Mouse (Mus musculus) ovary, postnatal 10 days (tissue): Measurements from ENCODE around the gene Dhh.

Source experiments
- DNase-seq: peaks from one replicate; pipeline ENCODE4 v3.0.0; 2022; ENCODE audit warnings: low spot score

Dhh gene

DNA sequence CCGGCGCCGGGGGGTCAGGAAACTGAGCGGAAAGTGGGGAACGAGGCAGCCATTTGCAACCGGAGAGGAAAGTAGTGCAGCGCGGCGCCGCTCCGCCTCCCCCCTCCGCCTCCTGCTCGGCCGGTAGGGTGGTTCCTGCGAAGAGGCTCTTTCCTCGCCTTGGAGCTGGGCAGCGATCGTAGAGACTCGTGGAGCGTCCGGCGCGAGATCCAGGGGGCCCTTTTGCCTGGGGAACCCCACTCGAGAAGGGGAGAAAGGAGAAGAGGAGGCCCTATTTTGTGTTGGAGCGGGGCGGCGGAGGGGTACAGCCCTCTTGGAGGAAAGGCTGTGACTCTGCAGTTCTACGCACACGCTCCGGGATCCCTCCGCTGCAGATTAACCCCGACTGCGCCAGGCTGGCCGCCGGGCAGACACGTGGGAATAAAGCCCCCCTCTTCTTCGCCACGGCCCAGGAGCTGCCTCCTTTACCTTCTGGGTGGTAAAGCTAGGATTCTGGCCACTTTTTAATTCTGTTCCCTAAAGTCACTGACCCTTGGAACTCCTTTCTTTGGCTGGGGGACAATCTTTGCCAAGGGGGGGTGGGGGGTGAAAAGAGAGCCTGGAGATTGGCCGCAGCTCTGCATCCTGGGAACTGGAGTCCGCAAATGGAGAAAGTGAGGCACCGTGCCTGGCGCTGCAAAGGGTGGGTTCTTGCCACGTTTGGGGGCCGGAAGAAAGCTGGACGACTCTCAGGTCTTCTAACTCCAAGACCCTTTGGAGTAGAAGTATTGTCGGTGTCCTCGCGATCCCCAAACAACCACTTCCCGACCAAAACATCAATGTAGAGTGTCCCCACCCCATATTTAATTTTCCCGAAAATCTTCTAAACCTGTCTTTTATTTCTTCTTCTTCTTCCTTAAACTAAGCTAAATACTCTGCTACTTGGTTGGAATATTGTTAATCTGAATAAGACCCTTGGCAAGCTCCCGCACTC is 26.1 kb downstream of the Dhh start:
- peak; percentile 92 for DNase-seq

DNA sequence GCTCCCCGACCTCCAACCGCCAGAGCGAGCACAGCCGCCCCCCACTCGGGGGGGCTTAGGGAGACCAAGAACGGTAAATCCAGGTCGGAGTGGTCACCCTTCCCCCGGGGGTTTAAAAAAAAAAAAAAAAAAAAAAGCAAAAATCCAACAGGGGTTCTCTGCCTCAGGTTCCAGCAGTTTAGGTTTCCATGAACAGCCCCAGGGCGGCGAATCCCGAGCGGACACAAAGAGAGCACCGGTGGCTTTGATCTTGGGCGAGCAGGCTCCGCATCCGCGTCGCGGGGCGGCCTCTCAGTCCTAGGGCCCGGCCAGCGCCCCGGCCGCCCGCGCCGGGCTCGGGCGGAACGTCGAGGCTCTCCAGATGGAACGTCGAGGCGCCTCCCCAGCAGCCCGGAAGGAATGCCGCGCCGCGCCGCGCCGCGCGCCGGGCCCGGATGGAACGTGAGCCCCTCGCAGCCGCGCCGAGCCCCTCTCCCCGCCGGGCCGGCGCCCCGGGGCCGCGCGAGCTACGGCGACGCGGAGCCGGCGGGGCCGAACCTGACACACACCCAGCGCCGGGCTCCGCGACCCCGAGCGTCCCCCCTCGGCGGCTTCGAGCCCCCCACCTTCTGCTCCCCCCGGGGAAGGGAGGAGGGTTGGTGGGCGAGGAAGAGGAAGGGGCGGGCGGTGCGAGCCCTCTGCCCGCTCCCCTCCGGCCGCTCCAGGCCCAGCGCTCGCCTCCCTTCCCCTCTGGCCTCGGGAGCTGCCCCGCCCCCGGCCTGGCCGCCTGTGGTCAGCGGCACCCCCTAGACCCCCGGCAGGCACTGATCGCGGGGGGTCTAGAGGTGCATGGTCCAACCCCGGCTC is 27.0 kb downstream of the Dhh start, which contains the start of gene Kmt2d:
Kmt2d (minus strand) TSS at position 135 of the 846 bp plus-strand sequence.
- DNase-seq: no peak

DNA sequence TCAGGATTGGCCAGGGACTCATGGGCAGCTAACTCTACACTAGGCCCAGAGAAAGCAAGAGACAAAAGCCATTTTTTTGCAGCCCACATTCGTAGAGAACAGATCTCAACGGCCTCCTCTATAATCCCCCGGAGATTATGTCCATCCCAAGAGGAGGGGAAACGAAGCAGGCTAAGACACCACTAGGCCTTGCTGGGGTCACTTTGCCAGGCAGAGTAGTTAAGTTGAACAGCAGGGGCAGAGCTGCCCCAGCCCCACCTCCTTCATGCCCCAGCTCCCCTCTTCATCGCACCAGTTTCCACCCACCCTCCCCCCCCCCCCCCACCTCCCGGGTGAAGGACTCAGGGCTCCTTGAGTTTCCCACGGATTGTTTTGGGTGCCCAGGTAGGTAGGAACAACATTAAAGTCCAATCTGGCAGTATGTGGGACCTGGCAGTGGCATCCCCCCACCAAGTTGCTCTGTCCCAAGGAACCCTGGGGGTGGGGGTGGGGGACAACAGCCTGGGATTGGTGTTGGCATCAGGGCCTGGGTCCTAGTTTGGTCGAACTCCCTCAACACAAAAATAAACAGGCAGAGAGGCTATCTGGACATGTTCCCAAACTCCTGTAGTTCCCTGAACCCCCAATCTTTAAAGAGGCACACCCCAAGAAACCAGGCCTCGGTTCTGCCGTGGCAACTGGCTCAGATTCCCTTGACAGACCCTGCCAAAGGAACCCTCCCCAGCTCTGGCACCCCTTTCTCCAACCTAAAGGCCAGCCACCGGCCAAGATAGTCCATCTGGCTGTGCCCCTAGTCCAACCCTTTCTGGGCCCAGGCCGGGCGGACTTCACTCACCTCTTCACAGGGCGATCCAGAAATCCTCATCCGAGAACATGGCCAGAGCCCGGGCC is 27.9 kb downstream of the Dhh start:
- no peak for DNase-seq

DNA sequence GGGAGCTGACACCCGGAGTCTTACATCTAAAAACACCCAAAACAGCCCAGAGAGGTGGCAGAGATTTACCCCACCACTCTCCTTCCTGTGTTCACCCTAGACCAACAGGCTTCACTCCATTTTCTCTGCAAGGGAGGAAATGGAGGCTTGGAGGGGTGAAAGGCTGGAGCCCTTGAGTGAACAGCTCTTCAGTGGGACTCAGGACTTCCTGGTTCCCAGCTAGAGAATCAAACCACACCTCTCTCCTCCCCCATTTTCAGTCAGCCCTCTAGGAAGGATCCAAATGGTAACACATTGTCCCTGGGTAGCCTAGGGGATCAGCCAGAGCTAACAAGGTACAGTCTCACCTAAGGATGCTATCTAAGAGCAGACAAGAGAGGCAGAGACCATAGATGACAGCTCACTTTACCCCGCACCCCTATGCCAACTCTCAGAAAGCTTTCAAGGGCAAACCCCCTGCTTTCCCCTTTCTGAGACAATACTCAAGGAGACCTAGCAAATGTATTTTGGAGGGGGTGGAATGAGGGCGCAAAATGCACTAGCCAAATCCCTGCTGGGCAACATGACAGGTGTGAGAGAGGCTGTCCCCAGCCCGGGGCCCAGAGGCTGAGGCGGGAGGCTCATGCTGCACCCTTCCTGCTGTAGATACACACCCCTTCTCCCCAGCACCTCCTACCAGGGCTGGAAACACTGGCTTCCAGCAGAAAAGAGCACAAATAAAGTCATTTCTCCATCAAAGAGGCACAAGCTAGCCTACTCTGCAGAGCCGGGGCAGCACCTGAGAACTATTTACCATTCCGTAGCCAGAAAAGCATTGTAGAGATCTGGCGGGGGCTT is 28.8 kb downstream of the Dhh start:
- no peak for DNase-seq

DNA sequence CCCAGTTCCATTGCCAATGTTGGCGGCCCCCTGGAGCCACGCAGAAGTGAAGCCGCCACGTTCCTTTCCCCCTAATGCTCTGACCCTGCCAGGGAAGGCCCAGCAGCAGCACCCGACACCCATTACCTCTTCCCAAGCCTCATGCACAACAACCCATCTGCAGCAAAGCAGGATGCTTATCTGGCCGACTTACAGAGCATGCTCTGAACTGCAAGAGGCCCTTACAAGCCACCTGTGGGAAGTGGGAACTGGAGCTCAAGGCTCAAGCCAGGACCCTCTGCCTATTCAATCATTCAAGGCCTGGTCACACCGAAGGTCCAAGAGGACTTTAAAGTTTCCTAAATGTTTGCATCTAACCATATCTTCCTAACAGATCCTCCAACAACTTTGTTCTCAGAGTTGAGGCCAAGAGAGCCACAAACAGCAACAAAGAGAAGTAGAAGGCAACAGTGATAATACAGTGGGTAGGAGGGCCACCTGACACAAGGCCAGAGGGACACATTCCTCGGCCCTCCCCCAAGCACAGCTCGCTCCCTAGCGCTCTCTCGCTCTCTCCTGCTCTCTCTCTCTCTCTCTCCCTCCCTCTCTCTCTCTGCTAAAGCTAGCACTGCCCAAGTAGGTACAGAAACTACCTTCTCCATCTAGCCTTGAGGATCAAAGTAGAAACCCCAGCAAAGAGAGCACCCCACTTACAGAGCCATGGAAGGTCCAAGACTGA is 29.8 kb downstream of the Dhh start:
- DNase-seq: no peak

DNA sequence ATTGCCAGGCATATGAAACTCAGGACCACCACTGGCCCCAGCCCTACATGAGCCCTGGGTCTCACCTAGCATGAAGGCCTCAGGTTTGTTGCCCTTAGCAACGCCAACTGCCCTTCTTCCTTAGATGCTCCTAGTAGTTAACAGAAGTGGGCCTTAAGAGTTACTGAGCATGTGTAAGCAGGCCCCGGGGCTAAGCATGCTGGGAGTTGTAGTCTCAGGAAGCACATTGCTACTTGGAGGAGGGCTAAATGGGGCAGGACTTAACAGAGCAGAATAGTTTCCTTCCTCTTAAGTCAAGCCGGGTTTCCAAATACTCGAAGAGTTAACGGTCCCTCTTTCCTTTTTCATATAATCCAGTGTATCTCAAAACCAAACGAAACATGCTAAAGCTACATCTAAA is 31.0 kb downstream of the Dhh start:
- no peak for DNase-seq

DNA sequence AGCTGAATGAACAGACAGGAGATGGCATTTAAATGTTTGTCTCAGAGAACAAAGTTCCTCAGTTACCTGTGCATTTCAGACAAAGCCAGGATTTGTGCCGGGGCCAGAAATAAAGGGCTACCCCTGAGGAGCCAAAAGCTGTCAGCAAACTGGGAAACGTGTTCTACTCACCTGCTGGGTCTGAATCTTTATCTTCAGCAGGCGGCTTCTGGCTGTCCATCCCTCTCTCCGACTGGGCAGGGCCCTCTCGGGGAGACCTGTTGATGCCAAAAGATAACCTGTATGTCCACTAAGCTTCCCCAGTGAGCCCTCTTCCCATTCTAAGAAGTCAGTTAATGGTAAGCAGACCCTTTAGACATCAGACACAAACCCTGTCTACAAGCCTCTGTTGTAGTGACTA is 31.8 kb downstream of the Dhh start:
- DNase-seq: no peak

DNA sequence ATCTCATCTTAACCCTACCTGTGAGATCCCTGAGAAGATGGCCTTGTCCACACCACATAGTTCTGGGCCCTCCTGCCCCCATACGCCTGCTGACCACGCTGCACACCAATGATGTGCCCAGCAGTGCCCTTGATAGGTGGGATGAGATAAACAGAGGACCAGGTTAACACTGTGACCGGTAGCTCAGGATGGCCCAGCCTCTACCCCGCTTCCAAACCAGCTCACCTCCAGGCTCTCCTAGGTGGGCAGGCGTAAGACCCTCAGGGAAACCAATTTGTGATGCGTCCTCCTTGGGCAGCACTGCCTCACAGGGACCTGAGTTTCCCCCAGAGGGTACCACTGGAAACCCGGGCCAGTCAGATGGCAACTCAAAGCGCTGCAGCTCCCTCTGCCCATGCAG is 32.6 kb downstream of the Dhh start:
- no peak for DNase-seq

DNA sequence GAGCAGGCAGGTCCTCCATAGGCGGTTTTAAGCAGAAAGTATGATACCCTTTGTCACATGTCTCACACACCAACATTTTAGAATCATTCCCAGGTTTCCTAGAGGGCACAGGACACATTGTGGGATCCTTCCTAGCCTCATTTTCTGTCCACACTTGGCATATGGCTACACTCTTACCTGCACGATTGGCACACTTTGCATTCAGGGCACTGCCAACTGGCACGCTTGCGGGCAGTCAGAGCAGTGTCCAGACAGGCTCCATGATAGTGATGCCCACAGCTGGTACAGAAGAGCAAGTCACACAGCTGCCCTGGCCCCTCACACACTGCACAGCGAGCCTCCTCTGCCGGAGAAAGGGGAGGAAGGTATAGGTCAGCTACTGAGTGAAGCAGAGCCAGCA is 33.4 kb downstream of the Dhh start:
- DNase-seq: no peak

DNA sequence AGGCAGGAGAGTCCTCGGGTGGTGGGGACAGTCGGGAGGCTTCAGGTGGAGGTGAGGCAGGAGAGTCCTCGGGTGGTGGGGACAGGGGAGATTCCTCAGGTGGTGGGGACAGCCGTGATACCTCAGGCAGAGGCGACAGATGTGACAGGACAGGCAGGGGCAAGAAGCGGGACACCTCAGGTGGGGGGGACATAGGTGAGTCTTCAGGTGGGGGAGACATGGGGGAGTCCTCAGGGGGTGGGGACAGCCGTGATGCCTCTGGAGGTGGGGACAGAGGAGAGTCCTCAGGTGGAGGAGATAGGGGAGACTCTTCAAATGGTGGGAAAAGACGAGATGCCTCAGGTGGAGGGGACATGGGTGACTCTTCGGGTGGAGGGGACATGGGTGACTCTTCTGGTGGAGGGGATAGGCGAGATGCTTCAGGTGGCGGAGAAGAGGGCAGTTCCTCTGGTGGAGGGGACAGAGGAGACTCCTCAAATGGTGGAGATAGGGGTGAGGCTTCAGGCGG is 34.8 kb downstream of the Dhh start:
- no peak for DNase-seq

DNA sequence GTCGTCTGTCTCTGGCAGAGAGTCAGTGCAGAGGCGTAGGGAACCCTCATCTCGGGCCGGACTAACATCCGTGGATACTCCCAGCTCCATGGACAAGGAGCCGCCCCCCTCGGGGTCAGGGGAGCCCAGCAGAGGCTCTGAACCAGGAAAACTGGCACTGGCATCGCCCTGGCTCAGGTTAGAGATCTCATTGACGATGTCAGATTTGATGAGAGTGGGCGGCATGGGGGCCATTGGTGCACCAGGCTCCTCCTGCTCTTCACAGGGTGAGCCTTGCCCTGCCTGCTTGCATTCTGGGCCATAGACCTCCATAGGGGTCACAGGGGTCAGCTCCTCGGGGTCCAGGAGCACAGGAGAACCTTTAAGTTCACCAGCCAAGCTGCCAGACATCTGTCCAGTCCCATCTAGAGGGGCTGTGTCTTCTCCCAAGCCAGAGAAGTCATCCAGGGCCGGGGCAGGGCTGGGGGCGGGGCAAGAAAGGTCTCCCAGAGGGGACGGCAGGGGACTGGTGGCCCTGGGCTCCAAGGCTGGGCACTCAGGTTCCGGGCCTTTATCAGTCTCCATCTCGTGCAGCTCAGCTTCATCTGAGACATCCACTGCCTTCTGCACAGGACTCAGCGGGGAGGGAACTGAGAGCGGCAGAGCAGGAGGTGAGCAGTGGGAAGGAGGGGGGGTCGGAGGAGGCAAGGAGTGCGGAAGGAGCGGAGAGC is 36.5 kb downstream of the Dhh start:
- no peak for DNase-seq

DNA sequence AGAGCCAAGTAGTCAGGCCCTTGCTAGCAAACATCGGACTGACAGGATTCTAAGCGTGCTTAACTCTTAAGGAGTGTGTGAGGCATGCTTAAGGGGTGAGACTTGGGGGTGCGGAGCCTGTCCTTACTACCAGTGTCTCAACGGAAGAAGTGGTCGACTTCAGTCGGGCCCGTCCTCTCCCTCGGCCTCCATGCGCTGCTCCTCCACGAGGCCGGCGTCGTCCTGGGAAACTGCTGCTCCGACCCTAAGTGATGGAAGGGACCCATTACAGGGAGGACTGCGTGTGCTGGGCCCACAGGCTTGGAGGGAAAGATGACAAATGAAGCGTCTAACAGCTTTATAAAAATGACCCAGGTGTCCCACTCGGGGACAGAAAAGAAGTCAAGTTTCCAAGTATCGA is 37.4 kb downstream of the Dhh start:
- no peak for DNase-seq

DNA sequence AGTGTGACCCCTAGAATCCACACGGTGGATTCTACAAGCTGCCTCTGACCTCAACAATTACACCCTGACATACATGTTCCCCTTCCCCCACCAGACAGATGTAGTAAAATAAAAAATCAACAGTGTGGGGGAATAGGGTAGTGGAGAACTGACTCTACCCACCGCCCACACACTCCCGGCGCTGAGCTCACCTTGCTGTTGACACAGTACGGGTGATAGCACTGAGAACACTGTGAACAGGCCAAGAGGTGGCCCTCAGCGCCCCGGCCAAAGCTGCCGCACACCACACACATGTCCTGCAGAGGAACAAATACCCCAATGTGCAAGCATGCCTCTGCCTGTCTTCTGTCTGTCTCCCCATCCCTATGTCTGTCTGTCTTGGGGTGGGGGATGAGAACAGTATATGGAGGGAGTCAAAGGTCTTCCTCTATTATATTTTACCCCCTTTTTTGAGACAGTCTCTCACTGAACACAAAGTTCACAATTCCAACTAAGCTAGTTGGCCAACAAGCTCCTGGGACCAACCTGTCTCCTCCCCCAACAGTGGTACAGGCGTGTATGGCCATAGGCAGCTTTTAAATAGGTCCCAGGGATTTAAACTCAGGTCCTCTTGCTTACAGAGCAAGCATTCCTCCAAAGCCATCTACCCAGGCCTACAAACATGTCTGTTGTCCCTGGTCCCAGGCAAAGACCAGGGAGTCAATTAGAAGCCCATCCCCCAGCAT is 38.9 kb downstream of the Dhh start:
- DNase-seq: no peak

DNA sequence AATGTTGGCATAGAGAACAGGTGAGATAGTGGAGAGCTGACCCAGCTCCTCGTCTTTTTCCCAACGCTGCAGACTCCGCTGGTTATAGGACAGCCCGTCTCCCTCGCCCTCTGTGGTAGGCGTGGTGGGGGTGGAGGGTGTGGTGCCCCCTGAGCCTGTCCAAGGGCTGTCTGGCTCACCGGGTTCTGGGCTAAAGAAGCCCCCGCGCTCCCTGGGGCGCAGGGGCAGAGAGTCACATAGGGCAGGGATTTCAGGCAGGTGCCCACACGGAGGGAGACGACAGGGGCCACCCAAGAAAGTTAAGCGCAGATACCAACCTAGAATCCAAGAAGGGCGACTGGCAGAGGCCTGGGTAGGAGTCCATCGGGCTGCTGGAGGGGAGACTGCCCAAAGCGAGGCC is 44.1 kb downstream of the Dhh start:
- DNase-seq: no peak

DNA sequence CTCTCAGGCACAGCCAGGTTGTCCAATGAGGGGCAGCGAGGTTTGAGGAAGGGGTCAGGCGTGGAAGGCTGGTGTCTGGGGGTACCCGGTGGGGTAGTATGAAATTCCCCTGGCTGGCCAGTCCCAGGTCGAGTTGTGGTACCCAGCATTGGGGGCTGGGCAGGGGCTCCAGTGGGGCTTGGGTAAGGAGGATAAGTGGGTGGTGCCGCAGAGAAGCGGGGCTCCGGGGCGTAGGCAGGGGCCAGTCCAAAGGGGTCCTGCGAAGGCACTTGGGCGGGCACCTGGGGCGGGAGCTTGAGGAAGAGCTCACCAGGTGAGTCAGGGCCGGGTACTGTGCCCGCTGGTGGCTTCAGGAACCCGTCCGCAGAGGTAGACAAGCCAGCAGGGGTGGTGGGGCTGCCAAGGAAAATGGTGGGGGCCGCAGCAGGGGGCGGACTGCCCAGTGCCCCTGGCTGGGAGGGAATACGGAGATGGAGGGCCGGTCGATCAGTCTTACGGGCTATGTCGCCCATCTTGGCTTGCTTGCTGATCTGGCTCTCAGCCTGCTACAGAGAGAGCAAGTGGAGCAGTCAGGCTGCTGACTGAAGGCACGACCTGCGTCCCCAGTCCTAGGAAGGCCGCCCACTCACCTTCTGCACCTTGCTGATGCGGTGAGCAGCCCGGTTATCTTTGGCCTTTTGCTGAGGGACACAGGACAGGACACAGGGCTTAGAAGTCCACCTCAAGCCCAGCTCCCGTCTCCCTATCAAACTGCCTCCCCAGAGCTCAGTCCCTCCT is 45.0 kb downstream of the Dhh start:
- no peak for DNase-seq

DNA sequence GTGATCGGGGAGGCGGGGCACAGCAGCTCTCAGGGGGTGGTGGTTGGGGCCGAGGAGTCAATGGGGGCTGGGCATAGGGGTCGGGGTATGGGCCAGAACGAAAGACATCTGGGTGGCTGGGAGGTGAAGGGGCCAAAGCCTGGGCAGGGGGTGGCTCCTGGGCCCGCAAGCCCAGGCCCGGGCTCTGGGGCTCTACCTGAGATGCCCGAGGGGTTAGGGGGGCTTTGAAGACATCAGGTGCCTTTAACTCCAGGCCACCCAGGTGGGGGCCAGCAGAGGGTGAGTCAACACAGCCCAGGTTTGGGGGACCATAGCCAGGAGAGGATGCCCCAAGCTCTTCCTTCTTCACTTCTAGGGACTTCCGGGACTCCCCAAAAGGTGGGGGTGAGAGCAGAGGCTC is 45.6 kb downstream of the Dhh start:
- DNase-seq: no peak

DNA sequence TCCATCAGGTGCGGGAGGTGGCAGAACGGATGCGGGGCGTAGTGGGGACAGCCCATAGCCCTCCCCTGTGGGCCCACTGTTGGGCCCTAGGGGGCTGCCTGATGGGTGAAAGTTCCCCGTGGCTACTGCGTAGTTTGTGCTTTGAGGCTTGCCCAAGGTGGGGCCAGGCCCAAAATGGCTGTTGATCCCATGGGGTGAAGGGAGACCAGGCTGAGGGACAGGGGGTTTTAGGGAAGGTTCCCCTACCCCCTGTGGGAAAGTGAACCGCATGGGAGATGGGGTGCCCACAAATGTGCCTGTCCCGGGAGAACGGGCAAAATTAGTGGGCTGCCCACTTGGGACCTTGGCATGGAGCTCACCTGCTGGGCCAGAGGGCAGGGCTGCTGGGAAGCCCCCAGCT is 46.3 kb downstream of the Dhh start:
- DNase-seq: no peak

DNA sequence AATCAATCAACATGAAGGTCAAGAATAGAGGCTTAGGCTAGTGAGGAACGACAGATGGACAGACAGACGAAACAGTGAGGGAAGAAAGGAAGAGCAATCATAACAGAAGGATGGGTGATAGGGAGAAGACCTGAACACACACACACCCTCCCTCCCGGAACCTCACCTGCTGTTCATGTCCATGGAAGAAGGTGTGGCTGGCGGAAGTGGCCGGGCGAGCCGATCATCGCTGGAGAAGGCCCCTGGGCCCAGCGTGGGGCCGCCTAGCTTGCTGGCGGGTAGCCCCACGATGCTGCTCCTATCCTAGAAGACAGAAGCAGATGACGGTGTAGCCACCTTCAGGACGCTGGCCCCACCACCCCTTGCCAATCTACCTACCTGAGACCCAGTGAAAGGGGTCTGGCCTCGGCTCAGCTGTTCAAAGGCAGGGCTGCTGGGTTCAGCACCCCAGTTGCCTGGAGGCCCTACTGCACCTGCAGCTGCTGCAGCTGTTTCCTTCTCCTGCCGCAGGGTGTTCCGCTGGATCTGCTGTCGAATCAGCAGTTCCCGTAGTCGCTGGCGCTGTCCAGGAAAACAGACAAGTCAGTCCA is 47.0 kb downstream of the Dhh start:
- no peak for DNase-seq
